Mouse (Mus musculus) lung, postnatal 0 days (tissue): ENCODE results near the gene Ctcf. TPM values are rescaled to one million over a fixed set of nuclear protein-coding genes. Genes with fewer than 3 reads are reported as not detected.
A peak's percentile ranks its signal among the peaks of the same experiment; 100 is the strongest.

Experiments used
- ATAC-seq: fragments of 200-750 bp; cut with Nextera tagmentation; 2 replicates; pipeline ENCODE4 v1.8.0; 2017; ENCODE audit warnings: moderate library complexity
- DNase-seq: peaks from one replicate; pipeline ENCODE4 v3.0.0-alpha.2; 2016; ENCODE audit warnings: low spot score
- H3K27ac ChIP-seq: fragments of 300-500 bp; sonication (generic); 2 replicates; pipeline ENCODE4 v1.5.1; 2014; ENCODE audit warnings: antibody characterized with exemption, mild to moderate bottlenecking, low read length, mixed read lengths
- H3K27me3 ChIP-seq: fragments of 300-500 bp; sonication (generic); replicated peaks from 2 replicates; pipeline ENCODE4 v1.6.1; 2014; ENCODE audit warnings: low read length, mixed read lengths; ENCODE audit not compliant: insufficient read depth
- H3K36me3 ChIP-seq: fragments of 300-500 bp; sonication (generic); 2 replicates; pipeline ENCODE4 v1.6.1; 2014; ENCODE audit warnings: low read length, mixed read lengths; ENCODE audit not compliant: insufficient read depth
- H3K4me1 ChIP-seq: fragments of 300-500 bp; sonication (generic); 2 replicates; pipeline ENCODE4 v1.6.1; 2014; ENCODE audit warnings: antibody characterized with exemption, low read depth, low read length, mixed read lengths; ENCODE audit not compliant: insufficient read depth
- H3K4me2 ChIP-seq: fragments of 300-500 bp; sonication (generic); replicated peaks from 2 replicates; pipeline ENCODE4 v1.6.1; 2014; ENCODE audit warnings: low read depth, mild to moderate bottlenecking, low read length, moderate library complexity, mixed read lengths
- H3K4me3 ChIP-seq: fragments of 300-500 bp; sonication (generic); 2 replicates; pipeline ENCODE4 v1.5.1; 2014; ENCODE audit warnings: low read depth, low read length
- H3K9ac ChIP-seq: fragments of 300-500 bp; sonication (generic); replicated peaks from 2 replicates; pipeline ENCODE4 v1.6.1; 2014; ENCODE audit warnings: low read depth, mild to moderate bottlenecking
- H3K9me3 ChIP-seq: fragments of 300-500 bp; sonication (generic); 2 replicates; pipeline ENCODE4 v1.6.1; 2016; ENCODE audit warnings: low read length, mixed read lengths
- CTCF ChIP-seq: IDR thresholded peaks from 2 replicates; pipeline ENCODE4 v1.5.1; 2016; ENCODE audit warnings: antibody characterized with exemption, mild to moderate bottlenecking
- EP300 ChIP-seq: IDR thresholded peaks from 2 replicates; pipeline ENCODE4 v1.6.1; 2016; ENCODE audit warnings: antibody characterized with exemption, mild to moderate bottlenecking, control low read depth
- WGBS: fragments of 180-500 bp; shearing (Covaris S2); extraction: QIAGEN DNeasy Blood & Tissue Kit; methylation state at CpG from one replicate; pipeline ENCODE4 v1.1.7; 2014; 5-methylcytosine and 5-hydroxymethylcytosine counted together
- microRNA counts: library from miRNA; unstranded; fragments of <30 nt; microRNA quantifications from one replicate; lab custom pipeline; 2015
- microRNA-seq: library from miRNA; unstranded; fragments of <30 nt; microRNA quantifications from one replicate; pipeline ENCODE4, GENCODE M21; 2016
- polyA plus RNA-seq: library from polyadenylated mRNA; unstranded; fragments of >200 nt; fragmentation: Nextera tagmentation; extraction: Ambion mirVana; gene quantifications from 2 replicates; pipeline ENCODE4 v1.2.1, GENCODE M21; 2015

The Ctcf gene
- polyA plus RNA-seq, 1 experiment from 2014 or later, result 73.6 TPM

DNA sequence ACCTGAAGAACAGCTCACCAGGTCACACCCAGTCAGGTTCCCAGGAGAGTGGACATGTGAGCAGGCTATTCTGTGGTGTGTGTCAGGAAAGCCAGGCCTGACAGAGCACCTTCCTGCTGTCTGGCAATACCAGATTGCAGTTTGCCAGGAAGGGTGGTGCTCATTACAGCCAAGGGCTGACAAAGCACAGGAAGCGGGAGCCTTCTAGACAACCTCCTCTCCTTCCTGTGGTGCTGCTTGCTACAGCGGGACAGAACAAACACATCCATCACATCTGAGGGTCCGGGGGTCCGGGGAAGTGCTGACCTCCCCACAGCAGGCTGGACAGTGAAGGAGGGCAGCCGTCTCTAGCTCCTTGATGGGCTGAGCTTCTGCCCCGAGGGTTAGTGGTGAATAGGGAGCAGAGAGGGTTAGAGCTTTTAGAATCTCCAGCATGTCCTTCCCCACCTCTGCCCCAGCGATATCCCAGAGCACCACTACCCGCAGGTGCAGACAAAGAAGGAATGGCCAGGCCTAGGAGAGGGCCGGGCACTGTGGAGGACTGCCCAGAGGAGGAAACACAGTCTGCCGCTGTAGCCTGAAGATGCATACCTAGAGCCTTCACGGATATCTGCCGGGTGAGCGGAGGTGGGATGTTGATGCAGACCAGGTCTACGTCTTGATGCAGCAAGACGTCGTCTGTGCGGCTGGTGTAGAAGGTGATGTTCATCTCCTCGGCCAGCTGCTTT, 91.2 kb downstream of the Ctcf start:
- Histone ChIP-seq H3K4me3 (no peak overlapping the region), H3K27me3 (no peaks in the 10 kb centered on the region), H3K9ac (no peak overlapping the region), H3K36me3 (peaks cover 7% of the 10 kb centered on the region; the same call in 1 of the 2 replicates), H3K9me3 (no peaks in the 10 kb centered on the region), H3K4me2 (0 out of 2 replicates have a peak overlapping the region, but pooled peaks have one; percentile 8), H3K27ac (peak overlapping the region; percentile 81), H3K4me1 (no peaks in the 10 kb centered on the region)
- 62% methylated on average over 18 of the region's 18 CpGs for WGBS
- peak; percentile 95 for ATAC-seq
- TF ChIP-seq CTCF (no peak), EP300 (peak; percentile 97)
- peak; percentile 75 for DNase-seq

DNA sequence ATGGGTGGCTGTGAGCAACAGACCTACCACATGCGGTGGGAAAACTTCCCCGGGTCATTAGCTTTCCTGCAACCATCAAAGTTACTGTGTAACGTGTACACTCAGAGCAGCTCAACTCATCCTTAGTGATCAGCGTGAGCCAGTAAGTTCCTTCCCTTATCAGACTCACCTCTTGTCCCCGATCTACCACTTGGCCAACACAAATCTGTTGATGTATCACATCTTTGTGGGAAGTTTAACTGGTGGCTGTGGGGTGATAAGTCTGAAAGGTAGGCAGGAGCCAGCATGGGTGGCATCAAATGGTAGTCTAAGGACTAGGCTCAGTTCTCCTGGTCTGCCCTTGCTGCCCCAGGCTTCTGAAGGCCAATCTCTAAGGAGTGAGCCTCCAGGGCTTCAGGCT, 95.8 kb downstream of the Ctcf start:
- H3K4me1 ChIP-seq, result no peaks in the 10 kb centered on the region
- no peak for ATAC-seq

More for the DNA sequence above, 95.8 kb downstream of the Ctcf start:
- no peak overlapping the region for H3K4me3 ChIP-seq
- H3K9ac ChIP-seq, result no peak overlapping the region
- no peaks in the 10 kb centered on the region for H3K27me3 ChIP-seq
- H3K9me3 ChIP-seq, result no peaks in the 10 kb centered on the region
- no peak overlapping the region for H3K4me2 ChIP-seq
- H3K27ac ChIP-seq, result no peak overlapping the region
- WGBS, result 89% methylated on average over 5 of the region's 5 CpGs
- TF ChIP-seq EP300 (no peak), CTCF (no peak)
- DNase-seq, result no peak
- H3K36me3 ChIP-seq, result 0 out of 2 replicates have a peak, but pooled peaks cover 7% of the 10 kb centered on the region

MicroRNA genes within 50 kb of the gene (microRNA counts, 519-probe panel; counts per million panel counts)
- microRNA mmu-miR-1966 (lab: Ali Mortazavi, UCI), result not detected

Small RNA genes within 50 kb of the gene (microRNA-seq; reads per million reads assigned to microRNA genes)
- gene Mir1966, result not detected

Other genes starting within 250 kb of the Ctcf start
- 0.14 and 0.38 TPM in 2 replicates for gene Kctd19, start 223.1 kb upstream of the Ctcf start, polyA plus RNA-seq
- gene Lrrc36, start 223.0 kb upstream of the Ctcf start, polyA plus RNA-seq, result 3.7 and 3.9 TPM in 2 replicates
- 675 and 696 TPM in 2 replicates for gene Tppp3, start 165.0 kb upstream of the Ctcf start, polyA plus RNA-seq
- gene Zdhhc1, start 139.7 kb upstream of the Ctcf start, polyA plus RNA-seq, result 40.6 and 41.7 TPM in 2 replicates
- 1.8 and 2.9 TPM in 2 replicates for gene Hsd11b2, start 117.8 kb upstream of the Ctcf start, polyA plus RNA-seq
- gene Atp6v0d1, start 70.5 kb upstream of the Ctcf start, polyA plus RNA-seq, result 141 and 146 TPM in 2 replicates
- 25.5 and 28.5 TPM in 2 replicates for gene Ripor1, start 31.3 kb upstream of the Ctcf start, polyA plus RNA-seq
- gene Agrp, start 825 bp downstream of the Ctcf start, polyA plus RNA-seq, result 0.44 and 0.75 TPM in 2 replicates
- gene Carmil2, start 49.7 kb downstream of the Ctcf start, polyA plus RNA-seq, result 0.26 and 0.35 TPM in 2 replicates
- 40.5 and 45.8 TPM in 2 replicates for gene Acd, start 64.5 kb downstream of the Ctcf start, polyA plus RNA-seq
- 14.8 and 16.6 TPM in 2 replicates for gene Pard6a, start 64.6 kb downstream of the Ctcf start, polyA plus RNA-seq
- gene 4933405L10Rik, start 71.1 kb downstream of the Ctcf start, polyA plus RNA-seq, result not detected in 2 replicates
- 8.2 and 8.7 TPM in 2 replicates for gene Enkd1, start 71.6 kb downstream of the Ctcf start, polyA plus RNA-seq
- gene Gfod2, start 122.1 kb downstream of the Ctcf start, polyA plus RNA-seq, result 19.5 and 24.4 TPM in 2 replicates
- 10.5 and 10.9 TPM in 2 replicates for gene Ranbp10, start 190.8 kb downstream of the Ctcf start, polyA plus RNA-seq
- gene Tsnaxip1, start 191.2 kb downstream of the Ctcf start, polyA plus RNA-seq, result 2.9 and 3.7 TPM in 2 replicates
- 14.3 and 15.9 TPM in 2 replicates for gene Cenpt, start 216.7 kb downstream of the Ctcf start, polyA plus RNA-seq
- gene Thap11, start 218.6 kb downstream of the Ctcf start, polyA plus RNA-seq, result 46.3 and 50.1 TPM in 2 replicates
- gene Nutf2, start 224.0 kb downstream of the Ctcf start, polyA plus RNA-seq, result 82.3 and 97.4 TPM in 2 replicates
- 17.4 and 19.8 TPM in 2 replicates for gene Edc4, start 244.3 kb downstream of the Ctcf start, polyA plus RNA-seq